Mouse (Mus musculus) G1E (cell line): Measurements from ENCODE around the gene Cebpb.

Source experiments
- CTCF ChIP-seq: IDR thresholded peaks from 2 replicates; pipeline ENCODE4 v1.5.1; 2012; ENCODE audit warnings: low read depth, low read length, inconsistent platforms, mixed read lengths
- TAL1 ChIP-seq: conservative IDR thresholded peaks from 2 replicates; pipeline ENCODE4 v1.6.1; 2012; ENCODE audit warnings: low read depth, low read length, inconsistent platforms, mixed read lengths

DNA sequence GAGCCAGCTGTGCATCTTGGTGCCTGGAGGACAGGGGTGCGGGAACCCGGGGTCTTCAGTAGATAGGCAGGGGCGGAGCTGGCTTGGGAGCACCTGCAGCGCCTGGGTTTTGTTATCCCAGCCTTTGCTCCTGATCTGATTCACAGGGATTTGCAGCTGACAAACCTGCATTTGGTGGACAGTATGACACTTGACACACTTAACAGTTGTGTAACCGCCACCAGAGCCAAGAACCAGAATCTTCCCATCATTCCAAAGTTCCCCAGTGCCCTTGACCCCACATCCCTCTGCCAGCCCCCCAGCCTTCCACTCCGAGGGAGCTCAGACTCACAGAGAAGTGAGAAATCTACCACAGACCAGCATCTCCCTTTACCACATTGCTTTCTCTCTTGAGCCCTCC is 33.8 kb downstream of the Cebpb start:
- TF ChIP-seq CTCF (no peak), TAL1 (no peak)
